Mouse (Mus musculus) left cerebral cortex, adult 8-10 months (tissue): ENCODE measurements at regions not wholly inside any gene's neighbourhood (a gene's known extent, or its start where the extent isn't known, plus 50 kb on each side); places are given as distances from the start of the nearest gene placed in this dataset.

Experiments used
- DNase-seq, 2 experiments: peaks; one replicate each; pipeline ENCODE4 v3.0.0; 2022; ENCODE audit warnings: low spot score in 2 of 2

DNA sequence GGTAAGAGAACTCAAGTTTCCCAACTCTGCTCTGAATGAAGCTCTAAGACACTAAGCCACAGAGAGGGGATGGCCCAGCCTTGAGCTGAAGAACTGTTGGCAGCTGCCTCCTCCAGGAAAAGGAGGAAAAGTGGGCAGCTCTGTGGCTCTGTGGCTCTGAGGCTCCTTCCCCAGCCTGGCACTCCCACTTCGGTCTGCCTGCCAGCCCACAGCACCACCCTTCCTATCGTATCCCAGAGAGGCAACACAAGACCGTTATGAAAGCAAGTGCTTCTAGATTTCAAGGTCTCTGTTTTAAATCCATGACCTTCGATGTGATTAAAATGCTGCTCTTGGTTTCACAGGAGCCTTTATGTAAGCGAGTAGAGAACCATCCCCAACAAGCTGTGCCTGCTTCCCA lies 53.5 kb upstream of the Kcna5 start:
- DNase-seq, result no peak

DNA sequence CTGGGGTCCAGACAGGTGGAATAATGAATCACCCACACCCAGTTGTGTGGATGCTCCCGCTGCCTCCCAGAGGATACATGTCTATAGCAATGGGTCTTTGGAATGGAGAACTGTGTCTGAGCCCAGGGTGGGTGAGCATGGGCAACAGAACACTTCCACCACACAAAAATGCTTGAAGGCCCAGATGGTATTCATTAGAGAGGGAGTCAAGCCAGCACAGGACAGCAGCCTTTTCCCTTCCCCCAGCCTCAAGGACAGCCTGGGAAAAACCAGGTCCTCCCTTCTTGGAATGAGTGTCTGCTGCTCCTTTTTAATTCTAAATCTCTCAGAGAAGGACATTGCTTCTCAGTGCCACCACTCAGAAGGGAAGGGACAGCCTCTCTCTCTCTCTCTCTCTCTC lies 52.3 kb upstream of the Kcna5 start:
- DNase-seq, result no peak

DNA sequence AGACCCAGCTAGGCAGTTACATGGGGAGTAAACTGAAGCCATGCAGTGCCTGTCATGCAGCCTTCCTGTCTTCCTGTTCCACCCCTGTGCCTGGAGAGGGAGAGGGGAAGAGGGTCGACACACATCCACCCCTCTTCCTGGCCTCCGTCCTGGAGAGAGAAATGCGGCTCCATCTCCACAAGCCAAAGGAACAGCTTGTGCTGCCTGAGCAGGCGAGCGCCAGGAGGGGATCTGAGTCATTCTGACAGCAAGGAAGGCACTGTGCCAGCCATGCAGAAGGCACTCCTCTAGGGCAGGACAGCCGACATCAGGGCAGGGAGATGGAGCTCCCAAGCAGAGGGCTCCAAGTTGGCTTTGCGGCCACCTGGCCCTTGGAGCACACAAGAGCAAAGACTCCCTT lies 50.6 kb upstream of the Kcna5 start:
- DNase-seq, result peak; percentile 64 to 93
